Mouse (Mus musculus): ENCODE results near the gene Zc3h13.

Gene Zc3h13

DNA sequence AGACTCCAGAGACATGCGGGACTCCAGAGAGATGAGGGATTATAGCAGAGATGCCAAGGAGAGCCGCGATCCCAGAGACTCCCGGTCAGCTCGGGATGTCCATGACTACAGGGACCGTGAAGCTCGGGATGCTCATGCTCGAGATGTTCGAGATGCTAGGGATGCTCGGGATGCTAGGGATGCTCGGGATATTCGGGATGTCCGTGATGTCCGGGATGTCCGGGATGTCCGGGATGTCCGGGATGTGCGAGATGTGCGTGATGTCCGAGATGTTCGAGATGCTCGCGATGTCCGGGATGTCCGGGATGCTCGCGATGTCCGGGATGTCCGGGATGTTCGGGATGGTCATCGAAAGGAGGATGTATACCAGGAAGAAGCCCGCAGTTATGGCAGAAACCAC lies 39.2 kb downstream of the Zc3h13 start:
- no peak for DNase-seq

DNA sequence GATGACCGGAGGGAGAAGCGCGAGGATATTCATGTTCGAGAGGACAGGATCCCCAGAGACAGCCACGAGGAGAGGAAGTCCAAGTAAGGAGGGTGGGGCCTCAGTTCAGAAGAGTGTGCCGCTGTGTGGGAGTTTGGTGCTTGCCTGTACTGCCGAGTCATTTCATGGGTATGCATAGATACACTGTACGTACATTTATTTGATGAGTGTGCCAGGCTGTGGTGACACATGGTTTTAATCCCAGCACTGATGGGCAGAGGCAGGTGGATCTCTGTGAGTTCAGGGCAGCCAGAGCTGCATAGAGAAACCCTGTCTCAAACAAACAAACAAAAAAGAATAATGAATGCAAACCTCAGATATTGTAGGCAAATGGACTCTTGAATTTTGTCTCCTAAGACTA lies 43.9 kb downstream of the Zc3h13 start:
- DNase-seq: no peak

DNA sequence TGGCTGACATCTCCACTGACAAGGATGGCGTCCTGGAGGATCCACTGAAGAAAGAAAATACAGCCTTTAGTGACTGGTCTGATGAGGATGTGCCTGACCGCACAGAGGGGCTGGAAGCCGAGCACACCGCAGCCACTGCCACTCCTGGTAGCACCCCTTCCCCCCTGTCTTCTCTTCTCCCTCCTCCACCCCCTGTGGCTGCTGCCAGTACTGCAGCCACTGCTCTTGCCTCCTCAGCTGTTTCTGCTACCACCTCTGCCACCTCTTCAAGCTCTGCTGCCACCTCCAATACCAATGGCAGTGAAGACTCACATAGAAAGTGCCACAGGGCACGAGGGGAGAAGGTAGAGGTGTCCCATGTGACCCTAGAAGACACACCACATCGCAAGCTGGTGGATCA lies 46.4 kb downstream of the Zc3h13 start:
- DNase-seq: peak in 1 of 2 experiments; percentile 60

DNA sequence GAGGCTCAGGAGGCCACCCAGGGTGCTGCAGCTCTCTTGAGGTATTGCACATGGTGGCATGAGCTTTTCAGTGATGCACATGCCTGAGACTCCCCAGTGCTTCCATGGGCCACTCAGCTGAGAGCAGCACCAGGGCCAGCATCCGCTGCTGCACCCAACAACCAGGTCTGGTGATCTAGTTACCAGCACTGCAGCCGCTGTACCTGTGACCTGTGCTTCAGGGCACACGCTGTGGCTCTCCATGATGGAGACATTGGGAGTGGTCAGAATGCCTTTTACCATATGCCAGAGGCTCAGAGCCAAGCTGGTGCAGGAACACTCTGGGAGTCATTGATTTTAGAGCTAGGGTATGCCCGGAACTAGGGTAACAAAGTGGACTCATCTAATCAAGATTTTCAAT lies 50.1 kb downstream of the Zc3h13 start:
- DNase-seq: peak; percentile 51 to 69

DNA sequence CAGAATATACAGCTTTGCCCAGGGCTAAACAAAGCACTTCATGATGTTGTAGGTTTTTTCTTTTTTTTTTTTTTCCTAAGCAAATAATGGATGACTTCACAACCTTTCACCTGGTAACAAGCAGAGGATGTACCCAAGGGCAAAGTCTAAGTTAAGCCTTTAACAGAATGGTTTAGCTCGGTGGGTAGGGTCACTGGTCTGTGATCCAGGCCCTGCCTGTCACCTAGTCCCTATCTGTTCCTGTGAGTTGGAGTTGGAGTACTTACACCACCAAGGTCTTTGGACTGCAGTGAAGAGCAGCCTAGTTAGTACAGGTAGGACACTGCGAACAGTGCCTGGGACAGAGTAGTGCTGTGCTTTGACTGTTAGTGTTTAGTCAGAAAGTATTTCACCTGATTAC lies 53.7 kb downstream of the Zc3h13 start:
- DNase-seq: no peak

DNA sequence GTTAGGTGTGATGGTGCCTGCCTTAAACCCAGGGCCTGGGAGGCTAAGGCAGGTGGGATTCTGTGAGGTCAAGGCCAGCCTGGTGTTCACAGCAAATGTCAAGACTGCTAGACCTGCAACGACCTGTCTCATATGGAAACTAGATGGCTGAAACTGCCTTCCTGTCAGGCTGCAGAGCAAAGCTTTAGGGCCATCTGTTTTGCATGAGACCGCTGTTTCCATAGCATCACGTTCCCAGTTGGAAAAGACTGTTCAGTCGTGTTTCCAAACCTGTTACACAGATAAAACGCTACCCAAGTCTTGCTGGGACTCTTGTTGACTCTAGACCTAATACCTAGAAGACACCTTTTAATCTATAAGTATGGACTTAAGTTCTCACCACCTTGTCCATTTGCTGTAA lies 61.9 kb downstream of the Zc3h13 start:
- DNase-seq: no peak

DNA sequence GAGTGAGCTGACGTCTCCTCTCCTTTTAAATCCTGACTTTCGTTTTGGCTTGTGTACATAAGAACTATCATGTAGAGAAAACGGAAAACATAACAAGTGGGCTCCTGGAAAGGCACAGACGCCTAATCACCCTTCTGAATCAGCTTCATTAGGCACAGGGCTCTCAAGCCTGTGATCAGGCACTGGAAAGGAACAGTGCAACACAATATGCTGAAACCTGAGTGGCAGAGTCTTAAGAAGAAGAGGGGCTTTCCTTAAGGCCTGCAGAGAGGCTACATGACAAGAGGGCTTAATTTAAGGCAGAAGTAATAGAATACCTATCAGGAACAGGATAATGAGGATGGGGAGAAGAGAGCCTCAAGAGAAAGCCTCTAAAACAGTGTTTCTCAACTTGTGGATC lies 67.5 kb downstream of the Zc3h13 start:
- DNase-seq: no peak

DNA sequence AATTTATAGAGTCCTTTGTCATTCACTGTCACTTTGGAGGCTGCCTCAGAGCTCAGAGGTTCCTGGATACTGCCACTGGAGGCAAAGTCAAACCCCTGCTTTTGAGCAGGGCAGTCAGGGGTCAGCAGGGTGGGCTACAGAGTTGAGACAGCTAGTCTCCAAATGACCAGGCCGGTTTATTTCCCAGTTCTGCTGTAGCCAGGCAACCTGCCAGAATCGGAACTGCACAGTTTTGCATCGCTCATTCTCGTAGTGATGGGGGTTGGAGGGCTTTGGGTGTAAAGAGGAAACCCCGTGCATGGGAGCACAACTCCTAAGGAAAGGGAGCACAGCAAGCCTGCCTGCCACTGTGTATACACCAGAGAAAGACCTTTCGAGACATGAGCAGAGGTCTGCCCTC lies 79.1 kb downstream of the Zc3h13 start:
- no peak for DNase-seq

DNA sequence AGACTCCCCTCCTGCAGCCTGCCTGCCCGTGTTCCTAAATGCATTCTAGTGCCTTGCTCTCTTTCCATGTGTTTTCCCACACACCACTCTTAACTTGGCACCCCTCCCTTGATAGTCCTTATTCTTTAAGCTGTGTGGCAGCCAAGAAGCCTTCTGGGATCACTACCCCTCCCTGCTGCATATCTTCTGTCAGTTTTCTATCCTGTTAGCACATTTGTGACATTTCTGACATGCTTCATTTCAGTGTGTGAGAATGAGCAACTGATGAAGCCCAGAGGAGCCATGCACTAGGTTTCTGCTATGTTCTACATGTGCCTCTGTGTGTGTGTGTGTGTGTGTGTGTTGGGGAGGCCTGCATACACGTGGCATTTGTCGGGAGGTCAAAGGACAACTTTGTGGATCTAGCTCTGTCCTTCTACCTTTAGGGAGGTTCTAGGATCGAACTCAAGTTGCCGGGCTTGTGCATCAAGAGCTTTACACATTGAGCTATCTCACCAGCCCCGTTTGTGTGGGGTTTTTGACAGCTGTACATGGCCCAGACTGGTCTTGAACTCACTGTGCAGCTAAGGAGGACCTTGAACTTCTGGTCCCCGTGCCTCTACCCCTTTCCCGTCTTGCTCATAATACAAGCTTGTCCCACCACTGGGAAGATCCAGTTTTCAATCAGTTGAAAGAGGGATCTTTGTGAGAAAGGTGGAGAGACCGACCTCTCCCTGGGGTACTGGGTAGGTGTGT lies 81.3 kb downstream of the Zc3h13 start:
- DNase-seq: no peak

DNA sequence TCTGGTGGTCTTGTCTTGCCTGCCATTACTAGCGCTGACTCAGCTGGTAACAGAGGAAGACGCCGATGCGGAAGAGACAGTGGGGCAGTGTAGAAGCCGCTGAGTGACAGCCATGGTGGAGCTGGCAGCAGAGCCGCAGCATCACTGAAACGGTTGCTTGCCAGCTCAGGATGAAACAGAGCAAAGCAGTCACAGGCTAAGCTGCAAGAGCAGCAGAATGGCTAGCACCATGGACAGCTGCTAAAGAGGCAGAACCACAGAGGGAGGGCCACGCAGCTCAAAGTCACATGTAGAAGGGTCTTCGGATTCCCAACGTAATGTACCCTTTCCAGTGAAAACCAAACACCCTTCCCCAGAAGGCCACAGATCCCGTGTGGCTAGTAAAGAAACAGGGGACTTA lies 82.6 kb downstream of the Zc3h13 start:
- peak; percentile 48 to 54 for DNase-seq

DNA sequence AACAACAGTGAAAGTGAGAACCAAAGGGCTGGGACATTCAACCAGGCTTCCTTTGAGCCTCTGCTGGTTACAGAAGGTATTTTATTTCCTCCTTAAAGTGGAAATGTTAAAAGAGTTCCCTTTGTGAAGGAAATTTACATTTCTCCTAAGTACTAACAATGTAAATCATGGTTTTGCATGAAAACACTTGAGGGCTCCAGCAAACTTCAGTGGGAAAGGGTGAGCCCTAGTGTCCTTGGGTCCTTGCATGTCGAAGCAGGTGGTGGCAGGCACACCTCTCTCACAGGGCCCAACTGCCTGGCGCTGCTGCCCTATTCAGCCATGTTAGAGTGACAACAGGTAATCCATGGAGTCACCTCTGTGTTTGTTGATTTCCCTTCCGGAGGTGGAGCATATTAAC lies 83.3 kb downstream of the Zc3h13 start:
- DNase-seq: no peak

DNA sequence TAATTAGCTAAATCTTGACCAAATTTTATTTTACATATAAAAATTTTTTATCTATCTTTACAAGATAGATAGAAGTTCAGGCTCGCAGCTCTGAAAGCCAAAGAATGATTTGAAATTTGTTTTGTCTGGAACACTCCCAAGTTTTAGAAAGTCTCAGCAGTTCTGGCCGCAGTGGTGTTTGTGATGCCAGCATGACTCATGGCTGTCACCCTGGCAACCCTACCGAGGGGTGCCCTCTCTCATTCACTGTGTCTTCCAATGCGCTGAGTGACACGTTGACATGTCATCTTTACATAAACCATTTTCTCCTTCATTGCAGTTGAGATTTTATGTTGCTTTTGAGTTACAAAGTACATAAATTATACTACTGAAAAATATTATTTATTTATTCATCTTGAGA lies 85.7 kb downstream of the Zc3h13 start:
- DNase-seq: peak; percentile 39 to 44

DNA sequence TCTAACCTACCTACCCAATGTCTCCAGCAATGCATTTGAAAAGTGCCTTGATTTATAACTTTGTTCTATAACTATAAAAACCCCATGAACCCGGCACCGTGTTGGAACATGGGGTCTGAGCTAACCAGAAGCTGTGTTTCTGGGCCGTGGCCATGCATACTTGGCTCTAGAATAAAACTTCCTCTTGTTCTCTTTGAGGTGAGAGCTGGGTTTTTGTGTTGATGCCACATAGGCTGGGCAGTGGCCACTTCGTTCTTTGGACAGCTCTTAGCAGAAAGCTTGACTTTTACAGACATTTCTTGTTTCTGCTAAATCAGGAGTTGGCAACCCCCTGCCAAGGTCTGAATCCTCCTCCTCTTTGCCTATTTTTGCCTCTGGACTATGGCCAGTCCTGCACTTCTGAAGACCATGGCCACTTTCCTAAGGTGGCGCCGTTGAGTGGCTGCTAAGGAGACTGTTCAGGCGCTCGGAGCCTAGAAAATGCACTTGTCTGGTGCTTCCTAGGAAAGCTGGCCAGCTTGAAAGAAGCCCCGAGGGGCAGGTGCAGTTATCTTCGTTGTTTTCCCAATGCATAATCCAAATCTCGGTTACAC lies 90.9 kb downstream of the Zc3h13 start:
- DNase-seq: peak; percentile 75 to 77

DNA sequence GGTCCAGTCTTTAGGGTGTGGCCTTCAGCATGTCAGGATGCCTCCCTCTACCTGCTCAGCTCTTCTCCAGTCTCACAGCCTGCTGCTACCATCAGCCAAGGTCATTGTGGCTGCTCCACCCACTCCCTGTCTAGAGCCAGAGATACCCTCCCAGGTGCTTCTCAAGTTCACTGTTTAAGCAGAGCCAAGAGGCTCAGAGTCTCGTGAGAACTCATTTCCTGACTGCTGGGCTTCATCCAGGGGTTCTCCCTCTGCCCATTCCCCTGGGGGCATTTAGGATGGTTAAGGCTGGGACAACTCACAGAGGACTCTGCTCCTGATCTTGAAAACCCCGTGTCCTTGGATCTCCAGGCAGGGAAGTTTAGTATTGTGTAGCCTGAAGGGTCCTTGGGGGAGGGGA lies 92.1 kb downstream of the Zc3h13 start:
- DNase-seq: no peak

DNA sequence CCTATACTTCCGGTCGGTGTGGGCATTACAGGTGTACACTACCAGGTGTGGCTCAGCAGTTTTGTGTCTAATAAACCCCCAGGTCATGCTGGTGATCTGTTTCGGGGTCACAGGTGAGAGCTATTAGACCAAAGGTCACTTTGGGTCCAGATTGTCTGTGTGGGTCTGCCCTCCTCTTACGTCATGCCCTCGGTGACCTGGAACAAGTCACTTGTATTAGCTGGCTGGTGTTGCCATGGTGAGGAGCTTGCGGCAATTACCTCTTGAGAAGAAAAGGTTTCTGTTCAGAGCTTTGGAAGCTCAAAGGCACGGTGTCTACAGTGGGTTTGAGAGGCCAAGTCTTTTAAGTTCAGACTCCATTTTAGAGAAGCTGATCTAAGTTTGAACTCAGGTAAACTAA lies 93.4 kb downstream of the Zc3h13 start:
- no peak for DNase-seq
